Comparison of ENCODE assay signal across 9 mouse cellular contexts in genomic region chr15:91574492-91574891, GRCm38 (mm10). TPM values are rescaled to one million over a fixed set of nuclear protein-coding genes. Genes with fewer than 3 reads are reported as not detected.
A peak's percentile ranks its signal among the peaks of the same experiment; 100 is the strongest.
DNase-seq lines count a peak whose midpoint lies in the region; ATAC-seq lines count a peak whose summit lies in the region.
"Had no signal": no experiment of that assay in that cellular context is flagged by ENCODE, and none has a peak within 500 bp of the region (broad histone marks: within the 10 kb centered on the region; RNA-seq: fewer than 3 reads in every experiment).

No protein-coding gene starts in this region.

- 30% methylated on average over 8 of the region's 8 CpGs for WGBS in kidney, embryonic 16.5 days

- no peaks in the 10 kb centered on the region for H3K9me3 ChIP-seq in kidney, embryonic 16.5 days (ENCODE audit: low read length)
- H3K9me3 ChIP-seq: embryonic facial prominence, embryonic 12.5 days had no signal

- H3K9ac ChIP-seq in kidney, embryonic 16.5 days (replicated peaks; ENCODE audit: low read length) = no peak overlapping the region
- H3K9ac ChIP-seq: embryonic facial prominence, embryonic 12.5 days had no signal

- H3K4me2 ChIP-seq in kidney, embryonic 16.5 days (replicated peaks; ENCODE audit: low read depth, low read length) = no peak overlapping the region
- H3K4me2 ChIP-seq: embryonic facial prominence, embryonic 12.5 days had no signal

- H3K27me3 ChIP-seq in kidney, embryonic 16.5 days (ENCODE audit: insufficient read depth, low read length) = peaks cover 3% of the 10 kb centered on the region; the same call in 1 of the 2 replicates

- peak; percentile 84 for DNase-seq in kidney, adult 18-20 months
- DNase-seq in c-Kit-positive CD71-positive TER-119-negative erythroid progenitor cells, embryonic 14.5 days (ENCODE audit: low read depth) = peak; percentile 40
- DNase-seq in frontal cortex, postnatal 14 days (ENCODE audit: low spot score in 2 of 2) = peak; percentile 51 to 81
- peak; percentile 87 to 94 for DNase-seq in kidney, postnatal 25 days
- peak; percentile 71 to 77 for DNase-seq in lung, adult 18-20 months
- DNase-seq in right cerebral cortex, postnatal 10 days (ENCODE audit: low spot score in 2 of 2) = peak; percentile 84 to 92
- DNase-seq in urinary bladder, postnatal 14 days (ENCODE audit: low spot score) = peak; percentile 90

- no peak for ATAC-seq in kidney, embryonic 16.5 days (ENCODE audit: low FRiP score, low TSS enrichment)

- no peak overlapping the region for H3K4me3 ChIP-seq in kidney, embryonic 16.5 days (ENCODE audit: low read length)
- H3K4me3 ChIP-seq: embryonic facial prominence, embryonic 12.5 days had no signal

- H3K36me3 ChIP-seq in kidney, embryonic 16.5 days (ENCODE audit: insufficient read depth, low read length) = no peaks in the 10 kb centered on the region
- H3K36me3 ChIP-seq: embryonic facial prominence, embryonic 12.5 days had no signal

- H3K4me1 ChIP-seq in kidney, embryonic 16.5 days (ENCODE audit: insufficient read depth, low read length) = peaks cover 12% of the 10 kb centered on the region; the same call in 1 of the 2 replicates

- H3K27ac ChIP-seq in kidney, embryonic 16.5 days (ENCODE audit: low read length) = no peak overlapping the region
- H3K27ac ChIP-seq: embryonic facial prominence, embryonic 12.5 days had no signal

RNA-seq across cellular contexts. Expression of gene Slc2a13, which starts 1.4 kb away (rescaled TPM):
- polyA plus RNA-seq in kidney, embryonic 16.5 days (2015; fragmentation: Nextera tagmentation; extraction: Ambion mirVana) = 1.7 and 1.9 TPM in 2 replicates

Comparison
In these comparisons a context has a peak if more than half of its experiments do, and no peak if none do; other contexts are left out.
1. DNase-seq: peak in every context shown above with its lines; median percentile 90 in kidney, postnatal 25 days; 90 in urinary bladder, postnatal 14 days; 88 in right cerebral cortex, postnatal 10 days; 84 in kidney, adult 18-20 months; 74 in lung, adult 18-20 months; 66 in frontal cortex, postnatal 14 days; 40 in c-Kit-positive CD71-positive TER-119-negative erythroid progenitor cells, embryonic 14.5 days.